Mouse (Mus musculus) liver, embryonic 14.5 days (tissue): ENCODE data around the gene Ephb6. TPM values are rescaled to one million over a fixed set of nuclear protein-coding genes. Genes with fewer than 3 reads are reported as not detected.

Source experiments
- ATAC-seq: fragments of 200-750 bp; cut with Nextera tagmentation; 2 replicates; pipeline ENCODE4 v1.8.0; 2017; ENCODE audit warnings: moderate number of reproducible peaks, mild to moderate bottlenecking, moderate library complexity; ENCODE audit not compliant: insufficient read depth
- DNase-seq, 3 experiments: peaks; one replicate each; pipeline ENCODE4 v3.0.0-alpha.2; 2012 to 2013; ENCODE audit warnings: low read depth in 3 of 3, low spot score in 3 of 3
- H3K27ac ChIP-seq: fragments of 300-500 bp; sonication (generic); 2 replicates; pipeline ENCODE4 v1.5.1; 2014; ENCODE audit warnings: moderate library complexity, mild to moderate bottlenecking, control low read depth, inconsistent platforms
- H3K27me3 ChIP-seq: fragments of 300-500 bp; sonication (generic); 2 replicates; pipeline ENCODE4 v1.6.1; 2014; ENCODE audit warnings: mild to moderate bottlenecking, low read length, moderate library complexity; ENCODE audit not compliant: control insufficient read depth, insufficient read depth
- H3K36me3 ChIP-seq: fragments of 300-500 bp; sonication (generic); replicated peaks from 2 replicates; pipeline ENCODE4 v1.6.1; 2014; ENCODE audit warnings: low read depth; ENCODE audit not compliant: control insufficient read depth, insufficient read depth
- H3K4me1 ChIP-seq, 2 experiments: fragments of 200-500 bp in 1 of 2; fragments of 300-500 bp in 1 of 2; sonication (generic) in 1 of 2; replicated peaks; 2 replicates each; pipeline ENCODE4 v1.6.1; 2012 to 2014; ENCODE audit warnings: antibody characterized with exemption in 1 of 2, inconsistent platforms in 1 of 2, low read length in 1 of 2; ENCODE audit not compliant: control insufficient read depth in 2 of 2, insufficient read depth in 2 of 2
- H3K4me2 ChIP-seq: fragments of 300-500 bp; sonication (generic); 2 replicates; pipeline ENCODE4 v1.6.1; 2014; ENCODE audit warnings: low read depth, mild to moderate bottlenecking, control low read depth, moderate library complexity
- H3K4me3 ChIP-seq, 2 experiments: fragments of 200-500 bp in 1 of 2; fragments of 300-500 bp in 1 of 2; sonication (generic) in 1 of 2; 2 replicates each; pipeline ENCODE4 v1.5.1; 2012 to 2014; ENCODE audit warnings: low read depth in 2 of 2, low read length in 2 of 2, mild to moderate bottlenecking in 2 of 2, control low read depth in 1 of 2, inconsistent platforms in 1 of 2, moderate library complexity in 1 of 2; ENCODE audit not compliant: insufficient read depth in 1 of 2
- H3K9ac ChIP-seq: fragments of 300-500 bp; sonication (generic); replicated peaks from 2 replicates; pipeline ENCODE4 v1.6.1; 2014; ENCODE audit warnings: mild to moderate bottlenecking, control low read depth, moderate library complexity
- H3K9me3 ChIP-seq: fragments of 300-500 bp; sonication (generic); 2 replicates; pipeline ENCODE4 v1.6.1; 2016; ENCODE audit warnings: low read length, mixed read lengths; ENCODE audit not compliant: control insufficient read depth
- CTCF ChIP-seq: IDR thresholded peaks from 2 replicates; pipeline ENCODE4 v1.5.1; 2016; ENCODE audit warnings: antibody characterized with exemption, low read depth, control low read depth
- EP300 ChIP-seq: IDR thresholded peaks from 2 replicates; pipeline ENCODE4 v1.6.1; 2016; ENCODE audit warnings: antibody characterized with exemption, low read depth
- WGBS: fragments of 180-500 bp; shearing (Covaris S2); extraction: QIAGEN DNeasy Blood & Tissue Kit; methylation state at CpG from one replicate; pipeline ENCODE4 v1.1.7; 2014; ENCODE audit not compliant: insufficient replicate concordance; 5-methylcytosine and 5-hydroxymethylcytosine counted together
- polyA plus RNA-seq, 2 experiments: library from polyadenylated mRNA; depleted of rRNA in 1 of 2; stranded (reverse) in 1 of 2; unstranded in 1 of 2; fragments of >200 nt; fragmentation: Nextera tagmentation in 1 of 2; extraction: Ambion mirVana in 1 of 2; gene quantifications; 2 replicates each; pipeline versions ENCODE4 v1.2.1 to v1.2.3; 2012 to 2014

The Ephb6 gene
- polyA plus RNA-seq, 2 experiments, result 0.36 to 0.58 TPM

GRCm38 (mm10) chr6:41653173-41653572, 47.9 kb downstream of the Ephb6 start:
- Histone ChIP-seq H3K36me3 (no peaks in the 10 kb centered on the region), H3K27me3 (no peaks in the 10 kb centered on the region), H3K4me2 (no peak overlapping the region), H3K4me3 (no peak overlapping the region), H3K27ac (no peak overlapping the region), H3K4me1 (peaks cover 0 to 2% of the 10 kb centered on the region in 2 experiments; a peak in 1 of 4 replicates), H3K9ac (no peak overlapping the region), H3K9me3 (no peaks in the 10 kb centered on the region)
- DNase-seq (no peak), ATAC-seq (no peak)
- TF ChIP-seq EP300 (no peak), CTCF (no peak)
- WGBS, result 37% methylated on average over 5 of the region's 5 CpGs

GRCm38 (mm10) chr6:41654648-41655047, 49.4 kb downstream of the Ephb6 start:
- no peaks in the 10 kb centered on the region for H3K36me3 ChIP-seq
- no peak for DNase-seq
- ATAC-seq, result no peak
- no peaks in the 10 kb centered on the region for H3K9me3 ChIP-seq
- H3K4me3 ChIP-seq, result no peak overlapping the region
- H3K27me3 ChIP-seq, result no peaks in the 10 kb centered on the region
- 16% methylated on average over 8 of the region's 8 CpGs for WGBS
- H3K4me2 ChIP-seq, result no peak overlapping the region
- no peak overlapping the region for H3K27ac ChIP-seq
- no peak for TF ChIP-seq CTCF
- TF ChIP-seq EP300, result no peak
- no peak overlapping the region for H3K9ac ChIP-seq
- peaks cover 0 to 2% of the 10 kb centered on the region in 2 experiments; a peak in 1 of 4 replicates for H3K4me1 ChIP-seq

- DNase-seq, result no peak
- no peak overlapping the region for H3K27ac ChIP-seq
- TF ChIP-seq CTCF (no peak), EP300 (no peak)
Measured at GRCm38 (mm10) chr6:41658487-41658886, 53.2 kb downstream of the Ephb6 start.

GRCm38 (mm10) chr6:41662320-41662719, 57.0 kb downstream of the Ephb6 start:
- Histone ChIP-seq H3K4me2 (no peak overlapping the region), H3K27ac (no peak overlapping the region), H3K9ac (no peak overlapping the region), H3K4me3 (no peak overlapping the region), H3K4me1 (no peaks in the 10 kb centered on the region), H3K9me3 (no peaks in the 10 kb centered on the region), H3K27me3 (no peaks in the 10 kb centered on the region), H3K36me3 (no peaks in the 10 kb centered on the region)
- 21% methylated on average over 2 of the region's 2 CpGs for WGBS
- ATAC-seq (no peak), DNase-seq (no peak)
- no peak for TF ChIP-seq EP300
- TF ChIP-seq CTCF, result peak; percentile 53

More at GRCm38 (mm10) chr6:41658487-41658886, 53.2 kb downstream of the Ephb6 start:
- Histone ChIP-seq H3K4me3 (no peak overlapping the region), H3K4me1 (peaks cover 0 to 2% of the 10 kb centered on the region in 2 experiments; a peak in 1 of 4 replicates), H3K9ac (no peak overlapping the region), H3K36me3 (no peaks in the 10 kb centered on the region), H3K4me2 (no peak overlapping the region), H3K27me3 (no peaks in the 10 kb centered on the region), H3K9me3 (no peaks in the 10 kb centered on the region)
- 13% methylated on average over 1 of the region's 1 CpGs for WGBS
- ATAC-seq, result no peak

Other genes starting within 250 kb of the Ephb6 start
- not detected in 2 replicates for gene Prss3, start 227.8 kb upstream of the Ephb6 start, polyA plus RNA-seq (2012; rRNA removed)
- gene Prss3, start 227.8 kb upstream of the Ephb6 start, polyA plus RNA-seq (2014; fragmentation: Nextera tagmentation; extraction: Ambion mirVana), result not detected in 2 replicates
- gene Gm5771, start 213.1 kb upstream of the Ephb6 start, polyA plus RNA-seq (2012; rRNA removed), result not detected in 2 replicates
- gene Gm5771, start 213.1 kb upstream of the Ephb6 start, polyA plus RNA-seq (2014; fragmentation: Nextera tagmentation; extraction: Ambion mirVana), result not detected in 2 replicates
- gene Gm10334, start 159.3 kb upstream of the Ephb6 start, polyA plus RNA-seq (2012; rRNA removed), result not detected in 2 replicates
- not detected in 2 replicates for gene Gm10334, start 159.3 kb upstream of the Ephb6 start, polyA plus RNA-seq (2014; fragmentation: Nextera tagmentation; extraction: Ambion mirVana)
- not detected in 2 replicates for gene Prss1, start 146.6 kb upstream of the Ephb6 start, polyA plus RNA-seq (2012; rRNA removed)
- gene Prss1, start 146.6 kb upstream of the Ephb6 start, polyA plus RNA-seq (2014; fragmentation: Nextera tagmentation; extraction: Ambion mirVana), result not detected in 2 replicates
- gene Prss2, start 83.7 kb upstream of the Ephb6 start, polyA plus RNA-seq (2012; rRNA removed), result 0.06 and 0.22 TPM in 2 replicates
- gene Prss2, start 83.7 kb upstream of the Ephb6 start, polyA plus RNA-seq (2014; fragmentation: Nextera tagmentation; extraction: Ambion mirVana), result 0.29 TPM in 1 of 2 replicates, not detected in the other
- 0.03 and 0.08 TPM in 2 replicates for gene Trpv6, start 30.9 kb downstream of the Ephb6 start, polyA plus RNA-seq (2012; rRNA removed)
- not detected in 2 replicates for gene Trpv6, start 30.9 kb downstream of the Ephb6 start, polyA plus RNA-seq (2014; fragmentation: Nextera tagmentation; extraction: Ambion mirVana)
- gene Trpv5, start 75.3 kb downstream of the Ephb6 start, polyA plus RNA-seq (2012; rRNA removed), result 0.27 and 0.31 TPM in 2 replicates
- gene Trpv5, start 75.3 kb downstream of the Ephb6 start, polyA plus RNA-seq (2014; fragmentation: Nextera tagmentation; extraction: Ambion mirVana), result 0.05 and 0.11 TPM in 2 replicates
- gene Llcfc1, start 78.9 kb downstream of the Ephb6 start, polyA plus RNA-seq (2012; rRNA removed), result not detected in 2 replicates
- not detected in 2 replicates for gene Llcfc1, start 78.9 kb downstream of the Ephb6 start, polyA plus RNA-seq (2014; fragmentation: Nextera tagmentation; extraction: Ambion mirVana)
- 236 and 313 TPM in 2 replicates for gene Kel, start 98.9 kb downstream of the Ephb6 start, polyA plus RNA-seq (2012; rRNA removed)
- 221 and 240 TPM in 2 replicates for gene Kel, start 98.9 kb downstream of the Ephb6 start, polyA plus RNA-seq (2014; fragmentation: Nextera tagmentation; extraction: Ambion mirVana)
- gene Olfr459, start 169.7 kb downstream of the Ephb6 start, polyA plus RNA-seq (2012; rRNA removed), result not detected in 2 replicates
- gene Olfr459, start 169.7 kb downstream of the Ephb6 start, polyA plus RNA-seq (2014; fragmentation: Nextera tagmentation; extraction: Ambion mirVana), result not detected in 2 replicates
- gene Pip, start 242.1 kb downstream of the Ephb6 start, polyA plus RNA-seq (2012; rRNA removed), result not detected in 2 replicates
- gene Pip, start 242.1 kb downstream of the Ephb6 start, polyA plus RNA-seq (2014; fragmentation: Nextera tagmentation; extraction: Ambion mirVana), result not detected in 2 replicates
- not detected in 2 replicates for gene Sval2, start 247.5 kb downstream of the Ephb6 start, polyA plus RNA-seq (2012; rRNA removed)
- gene Sval2, start 247.5 kb downstream of the Ephb6 start, polyA plus RNA-seq (2014; fragmentation: Nextera tagmentation; extraction: Ambion mirVana), result not detected in 2 replicates